Mouse (Mus musculus): ENCODE measurements around the gene Tmem248. TPM values are rescaled to one million over a fixed set of nuclear protein-coding genes. Genes with fewer than 3 reads are reported as not detected.

The Tmem248 gene
- polyA plus RNA-seq, 1 experiment, result 25.2 TPM

GRCm38 (mm10) chr5:130207299-130207698, 9.6 kb upstream of the Tmem248 start:
- Histone ChIP-seq H3K4me1 (ENCODE audit: control insufficient read depth, insufficient read depth, low read length) (peaks cover 9% of the 10 kb centered on the region; the same call in 1 of the 2 replicates), H3K4me3 (replicated peaks; ENCODE audit: control insufficient read depth, low read depth, low read length) (no peak overlapping the region), H3K27ac (ENCODE audit: control insufficient read depth, insufficient read depth, low read depth, low read length, poor library complexity) (no peak overlapping the region)
- WGBS, result 92% methylated on average over 4 of the region's 4 CpGs
- no peak for TF ChIP-seq POLR2A (IDR thresholded peaks at IDR 0.05; ENCODE audit: borderline replicate concordance, control insufficient read depth, low read depth, low read length)
- no peak for TF ChIP-seq CTCF (IDR thresholded peaks at IDR 0.05; ENCODE audit: control insufficient read depth, insufficient read depth, low read length)

- TF ChIP-seq CTCF (IDR thresholded peaks at IDR 0.05; ENCODE audit: control insufficient read depth, insufficient read depth, low read length) (no peak), POLR2A (IDR thresholded peaks at IDR 0.05; ENCODE audit: borderline replicate concordance, control insufficient read depth, low read depth, low read length) (no peak)
- Histone ChIP-seq H3K4me1 (ENCODE audit: control insufficient read depth, insufficient read depth, low read length) (peaks cover 3% of the 10 kb centered on the region; the same call in 1 of the 2 replicates), H3K4me3 (replicated peaks; ENCODE audit: control insufficient read depth, low read depth, low read length) (no peak overlapping the region), H3K27ac (ENCODE audit: control insufficient read depth, insufficient read depth, low read depth, low read length, poor library complexity) (no peak overlapping the region)
- WGBS, result 91% methylated on average over 11 of the region's 11 CpGs
Observed at GRCm38 (mm10) chr5:130212956-130213355, 3.9 kb upstream of the Tmem248 start.

DNA sequence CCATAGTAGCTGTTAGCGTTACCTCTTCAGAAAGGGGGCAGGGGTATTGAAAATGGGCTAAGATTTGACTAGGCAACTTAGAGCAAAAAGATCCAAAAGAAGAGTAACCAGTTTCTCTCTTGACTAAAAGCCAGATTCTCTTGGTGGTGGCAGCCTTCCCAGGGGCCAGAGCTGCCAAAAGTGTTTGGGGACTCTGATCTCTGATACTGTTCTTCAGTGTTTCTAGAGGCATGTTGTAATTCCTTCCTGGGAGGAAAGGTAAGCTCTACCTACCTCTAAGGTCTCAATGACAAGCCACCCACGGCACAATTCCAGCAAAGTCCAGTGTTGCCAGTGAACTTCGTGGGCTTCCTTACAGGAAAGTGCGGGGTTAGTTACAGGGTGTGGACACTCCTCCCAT, 525 bp downstream of the Tmem248 start:
- Histone ChIP-seq H3K27ac (ENCODE audit: control insufficient read depth, insufficient read depth, low read depth, low read length, poor library complexity) (no peak overlapping the region), H3K4me3 (replicated peaks; ENCODE audit: control insufficient read depth, low read depth, low read length) (no peak overlapping the region), H3K4me1 (ENCODE audit: control insufficient read depth, insufficient read depth, low read length) (no peaks in the 10 kb centered on the region)
- TF ChIP-seq POLR2A (IDR thresholded peaks at IDR 0.05; ENCODE audit: borderline replicate concordance, control insufficient read depth, low read depth, low read length), result no peak
- no peak for TF ChIP-seq CTCF (IDR thresholded peaks at IDR 0.05; ENCODE audit: control insufficient read depth, insufficient read depth, low read length)
- WGBS, result 87% methylated on average over 4 of the region's 4 CpGs

DNA sequence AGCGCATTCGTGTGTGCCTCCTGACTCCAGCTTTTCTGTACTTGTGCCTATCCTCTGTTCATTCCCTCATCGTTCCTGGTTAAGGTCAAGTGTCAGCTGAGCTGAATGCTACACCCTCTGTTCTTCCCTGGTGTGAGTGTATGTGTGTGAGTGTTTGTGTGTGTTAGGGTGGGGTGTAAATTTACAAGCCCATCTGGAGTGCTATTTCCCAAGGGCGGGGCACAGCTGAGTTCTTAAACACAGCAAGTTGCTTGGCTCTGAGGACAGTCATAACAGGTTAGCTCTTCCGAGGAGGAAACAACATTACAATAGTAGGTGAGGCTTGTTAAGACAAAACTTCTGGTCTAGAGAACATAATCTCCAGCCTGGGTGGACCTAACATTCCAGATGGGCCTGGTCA, 1.5 kb downstream of the Tmem248 start:
- TF ChIP-seq CTCF (IDR thresholded peaks at IDR 0.05; ENCODE audit: control insufficient read depth, insufficient read depth, low read length) (no peak), POLR2A (IDR thresholded peaks at IDR 0.05; ENCODE audit: borderline replicate concordance, control insufficient read depth, low read depth, low read length) (no peak)
- Histone ChIP-seq H3K4me3 (replicated peaks; ENCODE audit: control insufficient read depth, low read depth, low read length) (no peak overlapping the region), H3K27ac (ENCODE audit: control insufficient read depth, insufficient read depth, low read depth, low read length, poor library complexity) (no peak overlapping the region), H3K4me1 (ENCODE audit: control insufficient read depth, insufficient read depth, low read length) (no peaks in the 10 kb centered on the region)
- 92% methylated on average over 5 of the region's 5 CpGs for WGBS

GRCm38 (mm10) chr5:130221316-130221715, 4.4 kb downstream of the Tmem248 start:
- H3K27ac ChIP-seq (ENCODE audit: control insufficient read depth, insufficient read depth, low read depth, low read length, poor library complexity), result no peak overlapping the region
- WGBS, result 54% methylated on average over 2 of the region's 2 CpGs
- TF ChIP-seq POLR2A (IDR thresholded peaks at IDR 0.05; ENCODE audit: borderline replicate concordance, control insufficient read depth, low read depth, low read length), result no peak
- no peak for TF ChIP-seq CTCF (IDR thresholded peaks at IDR 0.05; ENCODE audit: control insufficient read depth, insufficient read depth, low read length)
- H3K4me3 ChIP-seq (replicated peaks; ENCODE audit: control insufficient read depth, low read depth, low read length), result no peak overlapping the region
- H3K4me1 ChIP-seq (ENCODE audit: control insufficient read depth, insufficient read depth, low read length), result peaks cover 1% of the 10 kb centered on the region; the same call in 1 of the 2 replicates

DNA sequence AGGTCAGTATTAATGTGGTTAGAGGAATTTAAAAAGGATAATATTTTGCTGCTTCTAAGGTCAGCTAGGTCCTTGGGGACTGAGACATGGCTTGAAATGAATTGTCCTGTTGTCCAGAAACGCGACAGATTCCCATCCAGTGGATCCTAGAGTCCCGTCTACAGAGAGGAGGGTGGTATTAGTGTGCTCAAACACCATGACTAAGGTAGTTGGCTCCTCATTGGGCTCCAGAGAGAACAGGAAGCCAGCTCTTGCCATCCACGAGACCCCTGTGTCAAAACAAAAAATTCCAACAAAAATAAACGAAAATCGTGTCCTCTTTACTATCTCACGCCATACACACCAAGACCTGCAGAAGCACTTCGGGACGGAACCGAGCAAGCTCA, 4.9 kb downstream of the Tmem248 start:
- TF ChIP-seq CTCF (IDR thresholded peaks at IDR 0.05; ENCODE audit: control insufficient read depth, insufficient read depth, low read length), result no peak
- no peak for TF ChIP-seq POLR2A (IDR thresholded peaks at IDR 0.05; ENCODE audit: borderline replicate concordance, control insufficient read depth, low read depth, low read length)
- WGBS, result 2% methylated on average over 10 of the region's 10 CpGs

DNA sequence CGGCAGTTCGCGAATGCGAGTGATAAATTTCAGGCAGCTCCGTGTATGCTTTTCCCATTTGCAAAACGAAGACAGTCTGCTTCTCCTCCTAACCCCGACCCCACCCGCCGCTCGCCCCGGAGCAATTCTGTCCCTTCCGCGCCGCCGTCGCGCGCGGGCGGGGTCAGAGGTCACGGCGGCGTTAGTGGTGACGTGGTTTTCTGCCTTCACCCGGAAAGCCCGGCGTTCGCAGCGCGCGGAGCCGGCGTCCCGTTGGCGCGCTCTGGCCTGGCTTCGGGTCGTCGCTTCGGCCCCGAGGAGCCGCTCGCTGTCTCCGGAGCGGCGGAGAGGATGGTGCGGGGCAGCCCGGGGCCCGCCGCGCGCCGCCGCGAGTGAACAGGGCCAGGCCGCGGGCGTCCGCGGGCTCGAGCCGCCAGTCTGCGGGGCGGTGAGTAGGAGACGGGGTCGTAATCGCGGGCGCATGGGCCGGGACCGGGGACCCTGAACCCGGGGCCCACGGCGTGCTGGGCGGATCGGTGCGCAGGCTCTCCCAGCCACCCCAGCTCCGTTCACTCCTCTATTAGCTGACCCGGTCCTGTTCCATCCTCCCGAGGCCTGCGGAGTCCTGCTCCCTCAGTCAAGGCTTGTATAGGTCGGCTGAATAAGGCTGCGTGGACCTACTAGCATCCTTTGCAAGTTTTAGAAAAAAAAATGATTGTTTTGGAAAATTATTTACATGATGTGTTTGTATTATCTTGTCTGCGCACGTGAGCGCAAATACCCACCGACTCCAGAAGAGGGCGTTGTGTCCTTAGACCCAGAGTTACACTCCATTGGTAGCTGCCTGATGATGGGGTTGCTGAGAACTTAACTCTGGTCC, 5.5 kb downstream of the Tmem248 start:
- H3K4me1 ChIP-seq (ENCODE audit: control insufficient read depth, insufficient read depth, low read length), result peaks cover 1% of the 10 kb centered on the region; the same call in 1 of the 2 replicates
- H3K4me3 ChIP-seq (replicated peaks; ENCODE audit: control insufficient read depth, low read depth, low read length), result peak overlapping the region; percentile 96
- peak overlapping the region; percentile 93 for H3K27ac ChIP-seq (ENCODE audit: control insufficient read depth, insufficient read depth, low read depth, low read length, poor library complexity)
- peak; percentile 63 for TF ChIP-seq CTCF (IDR thresholded peaks at IDR 0.05; ENCODE audit: control insufficient read depth, insufficient read depth, low read length)
- TF ChIP-seq POLR2A (IDR thresholded peaks at IDR 0.05; ENCODE audit: borderline replicate concordance, control insufficient read depth, low read depth, low read length), result peak; percentile 72; the same call in 1 of the 2 replicates
- under 1% methylated on average over 88 of the region's 88 CpGs for WGBS

More for the DNA sequence above, 4.9 kb downstream of the Tmem248 start:
- Histone ChIP-seq H3K4me3 (replicated peaks; ENCODE audit: control insufficient read depth, low read depth, low read length) (peak overlapping the region; percentile 96), H3K27ac (ENCODE audit: control insufficient read depth, insufficient read depth, low read depth, low read length, poor library complexity) (peak overlapping the region; percentile 93), H3K4me1 (ENCODE audit: control insufficient read depth, insufficient read depth, low read length) (peaks cover 1% of the 10 kb centered on the region; the same call in 1 of the 2 replicates)

- TF ChIP-seq POLR2A (IDR thresholded peaks at IDR 0.05; ENCODE audit: borderline replicate concordance, control insufficient read depth, low read depth, low read length), result no peak
- no peak for TF ChIP-seq CTCF (IDR thresholded peaks at IDR 0.05; ENCODE audit: control insufficient read depth, insufficient read depth, low read length)
- no peak overlapping the region for H3K27ac ChIP-seq (ENCODE audit: control insufficient read depth, insufficient read depth, low read depth, low read length, poor library complexity)
- WGBS, result 89% methylated on average over 3 of the region's 3 CpGs
- peaks cover 1% of the 10 kb centered on the region; the same call in 1 of the 2 replicates for H3K4me1 ChIP-seq (ENCODE audit: control insufficient read depth, insufficient read depth, low read length)
- no peak overlapping the region for H3K4me3 ChIP-seq (replicated peaks; ENCODE audit: control insufficient read depth, low read depth, low read length)
Observed at GRCm38 (mm10) chr5:130226790-130227189, 9.9 kb downstream of the Tmem248 start.

All from bone marrow, adult 2 months (tissue).